Mouse (Mus musculus) telencephalon, adult 2 months (tissue): ENCODE data around the gene Cdh13.
A peak's percentile ranks its signal among the peaks of the same experiment; 100 is the strongest.

Experiments
- DNase-seq: peaks from one replicate; pipeline ENCODE4 v3.0.0-alpha.2; 2011; ENCODE audit warnings: low read depth, low spot score

Gene Cdh13

GRCm38 (mm10) chr8:118444651-118445207 is 161.2 kb downstream of the Cdh13 start:
- DNase-seq, result no peak

DNA sequence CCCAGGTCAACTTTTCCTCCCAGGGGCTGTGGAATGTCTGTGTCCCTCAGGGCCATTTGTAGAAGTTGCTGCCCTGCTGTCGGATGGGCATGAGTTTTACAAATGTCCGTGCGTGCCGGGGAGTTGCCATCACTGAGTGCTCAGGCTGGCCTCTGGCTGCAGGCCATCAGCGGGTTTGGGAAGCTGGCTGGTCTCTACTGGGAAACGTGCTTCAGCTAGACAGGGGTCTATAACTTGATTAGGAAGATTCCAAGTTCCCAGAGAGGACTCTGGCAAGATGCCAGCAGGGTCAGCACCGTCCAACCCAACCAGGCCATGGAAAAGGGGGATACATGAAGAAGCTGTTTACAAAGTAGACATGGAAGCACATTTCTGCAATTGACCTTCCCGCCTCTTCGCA is 163.0 kb downstream of the Cdh13 start:
- DNase-seq, result no peak

DNA sequence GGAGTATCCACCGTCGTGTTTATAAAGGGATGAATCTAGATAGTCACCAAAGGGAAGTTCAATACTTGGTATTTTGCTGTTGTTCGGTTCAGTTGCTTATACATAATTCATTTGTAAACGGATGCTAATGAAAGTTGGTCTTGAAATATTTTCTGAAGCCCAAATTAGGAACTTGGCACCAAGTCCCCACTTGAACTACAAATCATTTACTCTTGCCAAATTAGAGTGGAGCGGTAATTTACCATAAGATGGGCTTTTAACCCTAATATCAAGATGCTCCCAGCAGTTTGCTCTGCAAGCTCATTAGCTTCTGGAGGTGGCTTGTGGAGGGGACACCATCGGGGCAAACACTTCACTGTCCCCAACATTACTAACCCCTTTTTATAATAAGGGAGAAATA is 164.5 kb downstream of the Cdh13 start:
- DNase-seq, result no peak

- no peak for DNase-seq
These were observed 169.0 kb downstream of the Cdh13 start for GRCm38 (mm10) chr8:118452445-118453103.

DNA sequence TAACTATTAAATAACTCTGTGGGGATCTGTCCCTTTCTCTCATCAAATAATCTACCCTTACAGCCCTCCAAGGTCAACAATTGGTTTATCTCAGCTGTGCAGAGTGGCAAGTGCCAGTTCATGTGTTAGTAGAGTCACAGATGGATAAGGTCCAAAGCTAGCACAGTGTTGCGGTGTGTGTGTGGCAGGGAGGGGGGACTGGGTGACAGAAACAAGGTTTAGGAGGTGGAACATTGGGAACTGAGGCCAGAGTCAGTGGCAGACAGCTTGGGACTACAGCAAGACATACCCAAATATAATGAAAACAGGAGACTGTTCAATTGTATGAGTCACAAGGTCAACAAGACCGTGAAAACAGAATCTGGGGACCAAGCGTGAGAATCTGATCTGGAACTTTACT is 171.7 kb downstream of the Cdh13 start:
- no peak for DNase-seq

- no peak for DNase-seq
These were observed 181.9 kb downstream of the Cdh13 start for GRCm38 (mm10) chr8:118465330-118465948.

- DNase-seq, result no peak
These were observed 194.1 kb downstream of the Cdh13 start for GRCm38 (mm10) chr8:118477587-118477986.

- peak; percentile 51 for DNase-seq
These were observed 205.2 kb downstream of the Cdh13 start for GRCm38 (mm10) chr8:118488735-118489134.

- no peak for DNase-seq
These were observed 219.0 kb downstream of the Cdh13 start for GRCm38 (mm10) chr8:118502509-118502908.

GRCm38 (mm10) chr8:118509426-118509825 is 225.9 kb downstream of the Cdh13 start:
- DNase-seq, result no peak

DNA sequence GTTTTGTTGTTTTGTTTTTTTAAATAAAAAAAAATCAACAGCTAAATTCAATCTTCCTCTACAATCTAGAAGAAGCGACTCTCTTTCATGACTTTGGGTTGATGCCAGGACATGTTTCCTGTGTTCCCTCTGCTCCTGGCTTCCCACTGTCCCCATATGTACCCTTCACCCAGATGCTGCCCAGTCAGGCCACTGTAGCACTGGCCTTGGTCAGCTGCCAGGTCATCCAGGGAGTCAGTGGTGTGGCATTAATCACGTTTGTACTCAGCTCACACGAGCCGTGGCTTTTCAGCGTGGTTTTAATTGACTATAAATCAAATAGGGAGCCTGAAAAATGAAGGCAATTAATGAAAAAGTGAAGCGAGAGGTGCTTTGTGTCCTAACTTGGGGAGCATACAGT is 229.7 kb downstream of the Cdh13 start:
- DNase-seq, result no peak

DNA sequence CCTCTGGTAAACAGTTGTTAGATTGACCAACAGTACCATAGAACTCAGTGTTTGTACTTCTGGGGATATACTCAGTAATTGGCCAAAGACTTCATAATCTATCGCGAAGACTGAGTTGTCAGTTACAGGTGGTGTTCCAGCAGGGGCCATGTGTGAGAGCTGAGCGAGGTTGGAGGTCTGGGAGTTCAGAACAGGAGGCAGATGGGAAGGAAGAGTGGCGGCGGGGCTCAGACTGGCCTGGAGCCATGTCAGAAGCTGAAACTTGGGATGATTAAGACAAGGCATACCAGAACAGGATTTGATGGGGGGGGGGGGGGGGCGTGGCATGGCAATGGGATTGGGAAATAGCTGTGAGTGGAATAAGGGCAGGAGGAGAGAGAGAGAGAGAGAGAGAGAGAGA is 232.1 kb downstream of the Cdh13 start:
- no peak for DNase-seq

DNA sequence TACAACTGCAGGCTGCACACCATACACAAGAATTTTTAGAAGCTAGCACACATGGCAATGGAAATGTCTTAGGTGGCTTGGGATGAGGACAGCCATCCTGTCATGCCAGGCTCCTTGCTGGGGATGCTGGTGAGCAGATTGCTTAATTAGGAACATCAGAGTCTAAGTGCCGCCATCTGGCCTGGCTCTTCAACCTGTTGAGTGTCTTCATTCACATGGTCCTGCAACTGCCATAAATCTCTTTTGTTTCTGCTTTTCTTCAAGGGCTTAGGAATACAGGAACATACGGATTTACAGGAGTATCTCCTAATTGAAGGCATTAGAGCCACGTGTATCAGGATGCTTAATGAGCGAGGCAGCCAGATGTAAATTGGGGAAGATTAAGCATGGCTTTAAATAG is 233.5 kb downstream of the Cdh13 start:
- no peak for DNase-seq

DNA sequence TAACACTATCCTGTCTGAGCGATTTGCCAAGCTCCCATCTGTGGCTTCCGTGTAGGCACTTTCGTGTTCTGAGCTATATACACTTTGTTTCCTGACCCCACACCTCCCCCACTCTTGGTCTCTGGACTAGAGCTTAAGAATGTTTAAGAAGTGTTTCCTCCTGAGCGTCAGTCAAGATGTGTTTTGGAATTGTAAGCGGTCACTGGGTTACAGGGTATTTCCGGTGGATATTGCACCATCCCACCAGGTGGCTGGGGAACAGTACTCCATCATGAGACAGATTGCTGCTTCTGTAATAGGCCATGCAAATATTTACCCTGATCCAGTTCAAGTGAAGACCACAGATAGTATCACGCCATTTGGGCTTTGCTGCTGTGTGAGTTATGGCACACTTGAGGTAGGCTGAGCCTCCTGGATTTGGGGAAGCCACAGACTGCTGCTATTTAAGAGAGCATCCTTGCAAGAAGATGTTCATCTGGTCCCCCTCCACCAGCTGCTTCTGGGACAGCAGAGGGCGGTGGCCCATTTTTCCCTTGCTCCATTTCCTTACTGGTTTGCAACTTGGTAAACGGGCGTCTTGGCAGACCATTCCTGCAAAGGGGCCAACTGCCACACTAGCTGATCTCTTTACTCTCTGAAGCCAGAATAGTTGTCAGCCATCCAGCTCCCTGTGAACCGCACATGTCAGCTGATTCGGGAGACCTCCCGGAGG is 234.7 kb downstream of the Cdh13 start:
- peak; percentile 49 for DNase-seq

DNA sequence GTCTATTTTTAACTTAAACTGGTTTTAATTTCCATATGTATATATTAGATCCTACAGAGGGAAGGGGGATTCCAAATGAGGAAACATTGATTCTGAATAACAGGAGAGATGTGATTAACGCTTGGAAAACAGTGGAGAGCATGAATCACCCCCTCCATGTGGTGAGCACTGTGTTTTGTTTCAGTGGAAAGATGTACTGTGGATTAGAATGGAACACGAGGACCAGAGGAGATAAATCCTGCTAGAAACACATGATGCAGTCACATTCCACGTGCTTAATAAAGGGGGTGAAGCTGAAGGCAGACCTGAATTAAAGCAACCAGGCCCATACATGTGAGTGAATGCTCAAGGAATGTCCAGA is 235.2 kb downstream of the Cdh13 start:
- DNase-seq, result peak; percentile 31

- DNase-seq, result no peak
These were observed 240.4 kb downstream of the Cdh13 start for GRCm38 (mm10) chr8:118523922-118524321.

- no peak for DNase-seq
These were observed 255.5 kb downstream of the Cdh13 start for GRCm38 (mm10) chr8:118538816-118539558.

GRCm38 (mm10) chr8:118539559-118539819 is 256.0 kb downstream of the Cdh13 start:
- DNase-seq, result no peak

GRCm38 (mm10) chr8:118539941-118540340 is 256.4 kb downstream of the Cdh13 start:
- no peak for DNase-seq

DNA sequence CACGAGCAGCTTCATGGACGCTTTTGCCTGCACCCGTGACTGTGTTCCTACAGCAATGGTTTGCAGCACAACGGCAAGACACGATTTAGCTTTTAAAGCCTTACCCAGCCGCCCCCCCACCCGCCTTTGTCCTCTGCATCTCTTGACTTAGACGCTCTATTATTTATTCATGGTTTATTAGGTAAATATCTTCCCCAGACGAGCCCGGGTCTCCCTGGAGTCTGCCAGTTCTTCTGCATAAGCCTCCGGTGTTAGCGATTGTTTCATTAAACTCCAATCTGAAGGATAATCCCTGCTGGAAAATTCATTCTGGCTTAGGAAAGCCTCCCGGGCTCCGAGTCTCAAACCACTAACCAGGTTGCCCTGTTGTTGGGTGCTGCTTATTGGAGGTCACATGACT is 268.9 kb downstream of the Cdh13 start:
- DNase-seq, result no peak

GRCm38 (mm10) chr8:118552842-118553241 is 269.3 kb downstream of the Cdh13 start:
- no peak for DNase-seq

GRCm38 (mm10) chr8:118564024-118564423 is 280.5 kb downstream of the Cdh13 start:
- no peak for DNase-seq
